Mouse (Mus musculus) erythroblast, embryonic 14.5 days (primary cell): ENCODE data around the gene Oscp1.

ENCODE experiments used
- GATA1 ChIP-seq: IDR thresholded peaks from 2 replicates; pipeline ENCODE4 v1.6.1; 2012; ENCODE audit warnings: low read length, inconsistent platforms, mixed read lengths
- TAL1 ChIP-seq: IDR thresholded peaks from 3 replicates; pipeline ENCODE4 v1.6.1; 2012; ENCODE audit warnings: low read length, inconsistent platforms, mixed read lengths

DNA sequence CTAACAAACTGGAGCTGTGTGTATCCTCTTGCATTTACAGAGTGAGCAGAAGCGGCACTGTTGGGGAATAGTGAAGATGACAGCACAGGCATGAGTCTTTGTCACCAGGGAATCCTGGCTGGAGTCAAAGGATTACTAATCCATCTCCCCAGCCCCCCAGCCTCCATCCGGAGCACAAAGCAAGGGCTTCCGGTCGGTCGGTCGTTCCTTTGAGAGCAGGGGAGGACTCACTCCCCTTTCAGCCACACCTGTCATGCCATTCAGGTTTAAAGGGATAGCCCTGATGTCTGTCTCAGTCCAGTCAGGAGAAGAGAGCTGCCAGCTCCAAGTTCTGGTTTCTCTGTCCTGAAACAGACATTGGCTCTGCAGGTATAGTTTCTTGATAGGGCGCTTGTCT, 52.8 kb downstream of the Oscp1 start:
- TF ChIP-seq GATA1 (no peak), TAL1 (no peak)
